Mouse (Mus musculus) adrenal gland, adult 2 months (tissue): Measurements from ENCODE around the gene Mrpl34. TPM values are rescaled to one million over a fixed set of nuclear protein-coding genes. Genes with fewer than 3 reads are reported as not detected.

ENCODE experiments used
- DNase-seq: peaks from one replicate; pipeline ENCODE4 v3.0.0; 2021
- polyA plus RNA-seq: library from polyadenylated mRNA; depleted of rRNA; stranded (reverse); fragments of >200 nt; gene quantifications from 2 replicates; pipeline ENCODE4 v1.2.3, GENCODE M21; 2012
- total RNA-seq, 2 experiments: library from RNA; stranded (reverse); gene quantifications; 2 replicates each; pipeline ENCODE4 v1.2.3; 2021

The Mrpl34 gene
- total and polyA plus RNA-seq, 3 experiments: 130 to 230 (median 133) TPM

GRCm38 (mm10) chr8:71468916-71469315, 4.2 kb downstream of the Mrpl34 start, which contains the start of gene Dda1:
Dda1 (plus strand) TSS chr8:71469199.
- peak; percentile 99 for DNase-seq

GRCm38 (mm10) chr8:71469411-71469810, 4.7 kb downstream of the Mrpl34 start:
- DNase-seq: no peak

DNA sequence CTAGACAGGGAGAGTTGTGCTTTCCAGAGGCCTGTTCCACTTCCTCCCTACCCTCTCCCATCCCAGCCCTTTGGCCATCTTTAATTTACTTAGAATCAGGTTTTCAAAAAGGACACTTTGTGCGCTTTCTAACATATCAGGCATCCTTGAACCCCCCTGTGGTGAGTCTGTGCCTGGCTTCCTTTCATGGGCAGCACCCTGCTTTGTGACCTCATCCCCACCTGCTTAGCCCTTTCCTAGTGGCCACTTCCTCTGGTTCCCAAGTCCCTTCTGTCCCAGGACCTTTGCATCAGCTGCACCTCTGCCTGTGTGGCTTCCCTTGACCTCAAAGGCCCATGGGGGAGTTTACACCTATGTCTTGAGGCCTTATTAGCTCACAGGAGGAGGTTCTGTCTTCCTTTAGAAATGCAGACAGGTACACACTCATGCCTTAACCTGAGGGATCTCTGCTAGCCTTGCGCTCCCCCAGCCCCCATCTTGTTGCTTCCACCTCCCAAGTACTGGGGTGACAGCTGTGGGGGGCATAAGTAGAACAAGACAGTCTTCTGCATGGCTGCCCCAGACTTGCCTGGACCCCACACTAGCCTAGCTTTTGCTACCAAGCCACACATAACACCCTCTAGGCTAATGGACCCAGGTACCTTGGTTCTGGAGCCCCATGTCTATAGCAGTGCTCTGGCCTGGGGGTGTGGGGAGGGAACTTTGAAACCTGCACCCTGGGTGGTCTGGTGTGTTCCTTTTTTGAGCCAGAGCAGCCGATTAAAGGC, 5.6 kb downstream of the Mrpl34 start:
- DNase-seq: no peak

- DNase-seq: no peak
Measured at GRCm38 (mm10) chr8:71470913-71471255, 6.1 kb downstream of the Mrpl34 start.

- DNase-seq: no peak
Measured at GRCm38 (mm10) chr8:71471861-71472260, 7.1 kb downstream of the Mrpl34 start.

DNA sequence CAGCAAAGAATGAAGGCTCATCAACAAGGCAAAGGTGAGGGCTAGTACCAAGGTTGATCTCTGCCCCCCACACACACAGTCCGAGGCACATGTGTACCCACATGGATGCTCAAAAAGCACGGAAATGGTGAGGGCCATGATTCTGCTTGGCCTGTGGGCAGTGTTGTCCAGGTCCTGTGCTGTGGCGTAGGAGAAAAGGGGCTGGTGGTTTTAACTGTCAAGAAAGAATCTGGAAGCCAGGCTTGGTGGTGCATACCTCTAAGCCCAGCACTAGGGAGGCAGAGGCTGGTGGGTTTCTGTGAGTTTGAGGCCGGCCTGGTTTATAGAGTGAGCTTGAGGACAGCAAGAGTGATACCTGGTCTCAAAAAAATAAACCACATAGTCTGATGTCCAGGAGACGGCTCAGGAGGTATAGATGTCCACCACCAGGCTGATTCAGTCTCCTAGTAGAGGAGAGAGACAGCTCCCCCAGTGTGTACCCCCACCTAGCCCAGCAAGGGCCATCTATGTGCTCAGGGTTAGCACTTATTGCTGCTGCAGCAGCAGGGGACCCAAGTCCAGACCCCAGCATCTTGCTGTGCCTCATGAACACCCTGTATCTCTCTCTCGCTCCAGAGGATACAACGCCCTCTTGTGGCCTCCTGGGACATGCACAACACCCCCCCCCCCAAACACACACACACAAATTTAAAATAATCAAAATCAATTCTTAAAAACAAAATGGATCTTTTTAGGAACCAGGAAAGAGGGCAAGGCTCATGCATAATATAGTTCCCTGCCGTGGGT, 8.0 kb downstream of the Mrpl34 start:
- DNase-seq: no peak

DNA sequence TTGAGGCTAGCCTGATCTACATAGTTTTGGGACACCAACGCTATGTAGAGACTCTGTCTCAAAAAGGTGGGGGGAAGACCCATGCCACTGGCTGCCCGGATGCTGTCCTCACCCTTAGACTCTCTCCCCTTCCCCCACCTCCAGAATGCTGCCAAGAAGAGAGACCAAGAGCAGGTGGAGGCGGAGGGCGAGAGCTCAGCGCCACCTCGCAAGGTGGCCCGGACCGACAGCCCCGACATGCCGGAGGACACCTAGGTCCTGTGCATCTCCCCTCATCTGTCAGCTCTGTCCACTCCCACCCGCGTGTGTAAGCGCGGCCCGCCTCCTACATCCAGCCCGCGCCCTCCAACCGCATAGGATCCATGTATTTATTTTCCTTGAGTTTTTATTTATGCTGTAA, 9.6 kb downstream of the Mrpl34 start:
- DNase-seq: no peak

GRCm38 (mm10) chr8:71474785-71475701, 10.3 kb downstream of the Mrpl34 start:
- no peak for DNase-seq

DNA sequence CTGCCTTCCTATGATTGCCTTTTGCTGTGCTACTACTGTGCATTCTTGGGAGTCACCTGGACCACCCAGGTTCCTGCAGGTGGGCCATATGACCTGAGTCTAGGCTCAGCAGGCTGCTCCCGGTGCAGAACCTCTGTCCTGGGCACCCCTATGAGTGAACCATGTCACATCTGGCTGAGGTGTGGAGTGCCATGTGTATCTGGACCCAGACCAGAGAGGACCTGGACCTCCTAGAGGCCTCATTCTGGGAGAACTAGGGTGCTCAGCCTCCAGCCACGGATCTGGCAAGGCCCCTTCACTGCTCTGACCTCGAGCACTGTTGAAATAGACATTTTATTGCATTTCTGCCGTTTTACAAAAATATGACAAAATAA, 10.9 kb downstream of the Mrpl34 start:
- no peak for DNase-seq

DNA sequence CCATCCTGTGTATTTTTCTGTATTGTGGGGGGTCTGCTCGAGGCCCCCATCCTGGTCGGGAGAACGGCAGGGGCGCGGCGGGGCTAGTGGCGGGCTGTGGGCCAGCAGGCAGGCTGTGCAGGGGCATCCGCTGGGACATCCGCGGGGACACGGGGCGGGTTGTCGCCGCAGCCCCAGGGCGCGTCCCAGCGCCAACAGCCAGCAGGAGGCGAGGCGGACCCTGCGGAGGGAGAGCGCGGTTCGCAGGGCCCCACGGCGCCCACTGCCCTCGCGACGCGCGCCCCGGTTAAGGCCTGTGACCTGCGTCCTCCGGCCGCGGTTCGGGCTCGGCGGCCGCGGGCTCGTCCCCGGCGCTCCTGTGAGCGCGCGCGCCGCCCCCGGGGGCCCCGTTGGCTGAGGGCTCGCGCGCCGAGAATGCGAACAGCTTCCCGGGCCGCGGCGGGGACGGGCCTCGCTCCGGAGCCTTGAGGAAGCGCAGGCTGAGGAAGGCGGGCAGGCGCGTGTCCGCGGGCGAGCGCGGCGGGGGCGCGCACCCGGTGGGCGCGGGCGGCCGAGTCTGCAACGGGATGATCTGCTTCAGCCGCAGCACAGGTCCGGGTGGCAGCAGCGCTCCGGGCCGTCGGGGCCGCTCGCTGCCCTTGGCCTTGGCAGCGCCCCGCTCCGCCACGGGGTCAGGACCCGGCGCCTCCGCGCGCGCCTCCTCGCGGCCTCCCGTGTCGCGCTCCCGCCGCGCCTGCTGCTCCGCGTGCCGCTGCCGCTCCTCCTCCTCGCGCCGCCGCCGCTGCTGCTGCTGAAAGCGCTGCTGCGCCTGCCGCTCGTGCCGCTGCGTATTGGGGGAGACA, 11.6 kb downstream of the Mrpl34 start:
- peak; percentile 94 for DNase-seq

- no peak for DNase-seq
Measured at GRCm38 (mm10) chr8:71477196-71477845, 12.6 kb downstream of the Mrpl34 start.

- DNase-seq: no peak
Measured at GRCm38 (mm10) chr8:71478943-71479342, 14.2 kb downstream of the Mrpl34 start.

GRCm38 (mm10) chr8:71483932-71484331, 19.2 kb downstream of the Mrpl34 start:
- DNase-seq: no peak

DNA sequence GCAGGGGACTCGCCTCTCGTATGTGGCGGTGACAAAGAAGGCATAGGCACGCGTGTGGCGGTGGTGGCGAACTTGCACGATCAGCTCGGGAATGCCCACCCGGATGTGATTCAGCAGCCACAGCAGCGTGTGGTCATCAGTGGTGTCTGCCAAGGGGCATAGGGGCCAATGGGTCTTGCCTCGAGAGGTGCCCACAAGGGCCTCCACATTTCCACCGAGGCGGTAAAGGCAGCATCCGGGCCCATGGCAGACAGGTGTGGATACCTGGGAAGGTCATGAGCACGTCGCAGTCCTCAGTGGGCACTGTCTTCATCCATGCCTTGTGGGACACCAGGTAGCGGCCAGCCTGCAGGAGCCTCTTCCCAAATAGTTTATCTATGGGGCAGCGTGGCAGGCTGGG, 20.0 kb downstream of the Mrpl34 start:
- no peak for DNase-seq

DNA sequence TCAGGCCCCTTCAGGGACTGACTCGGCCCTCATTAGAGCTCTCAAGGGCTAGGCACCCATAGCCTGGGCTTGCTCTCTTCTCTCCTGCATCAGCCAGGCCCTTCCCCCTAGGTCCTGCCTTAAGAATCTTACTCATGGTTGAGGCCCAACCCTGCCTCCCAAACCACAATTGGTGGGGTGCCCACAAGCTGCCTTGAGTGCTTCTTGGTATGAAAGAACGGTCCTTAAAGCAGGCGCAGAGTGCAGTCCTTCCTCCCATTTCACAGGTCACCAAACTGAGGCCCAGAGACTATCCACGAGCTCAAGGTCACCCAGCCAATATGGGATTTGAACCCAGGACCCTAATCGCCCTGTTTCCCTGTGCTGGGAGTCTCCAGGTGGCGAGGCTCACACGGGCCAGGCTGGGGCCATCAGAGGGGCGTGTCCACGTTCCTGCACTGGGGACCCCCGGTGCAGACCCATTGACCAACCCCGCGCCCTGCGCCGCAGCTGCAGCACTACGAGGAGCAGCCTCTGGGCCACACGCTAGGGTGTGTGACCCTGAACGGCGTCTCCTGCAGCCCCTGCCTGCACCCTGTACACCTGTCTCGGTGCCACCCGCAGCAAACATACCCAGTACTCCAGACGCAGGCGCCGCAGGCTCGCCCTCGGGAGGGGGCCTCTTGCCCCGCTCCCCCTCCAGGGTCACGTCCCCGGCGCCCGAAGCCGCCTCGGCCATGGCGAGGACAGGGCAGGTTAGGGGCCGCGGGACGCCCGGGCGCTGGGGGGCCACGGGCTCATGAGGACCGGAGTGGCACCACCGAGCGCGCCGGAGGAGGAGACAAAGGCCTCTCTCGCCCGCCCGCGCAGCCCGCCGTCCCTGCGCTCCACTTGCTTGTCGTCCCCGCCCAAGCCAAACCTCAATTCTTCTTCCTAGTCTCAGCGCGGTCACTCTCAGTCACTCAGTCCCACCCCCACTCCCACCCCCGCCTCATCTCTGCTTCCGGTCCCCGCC, 20.7 kb downstream of the Mrpl34 start, which contains the start of gene Ano8:
Gene Ano8, minus strand, starts transcription at position 822 of the 994 bp plus-strand sequence.
- DNase-seq: peak; percentile 92

DNA sequence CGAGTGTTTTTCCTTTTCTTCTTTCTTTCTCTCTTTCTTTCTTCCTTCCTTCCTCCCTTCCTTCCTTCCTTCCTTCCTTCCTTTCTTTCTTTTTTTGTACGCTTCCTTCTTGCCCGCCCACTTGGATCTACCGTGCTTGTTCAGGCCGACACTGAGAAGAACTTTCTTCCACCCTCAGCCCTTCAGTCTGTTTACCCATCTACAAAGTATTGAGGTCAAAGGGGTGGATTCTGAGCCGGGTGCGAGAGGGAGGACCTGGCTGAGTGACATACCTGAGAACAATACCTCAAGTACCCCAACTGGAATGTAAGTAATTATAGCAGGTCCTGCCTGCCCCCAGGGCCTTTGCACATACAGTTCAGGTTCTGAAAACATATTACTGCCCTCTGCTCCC, 21.4 kb downstream of the Mrpl34 start:
- no peak for DNase-seq

DNA sequence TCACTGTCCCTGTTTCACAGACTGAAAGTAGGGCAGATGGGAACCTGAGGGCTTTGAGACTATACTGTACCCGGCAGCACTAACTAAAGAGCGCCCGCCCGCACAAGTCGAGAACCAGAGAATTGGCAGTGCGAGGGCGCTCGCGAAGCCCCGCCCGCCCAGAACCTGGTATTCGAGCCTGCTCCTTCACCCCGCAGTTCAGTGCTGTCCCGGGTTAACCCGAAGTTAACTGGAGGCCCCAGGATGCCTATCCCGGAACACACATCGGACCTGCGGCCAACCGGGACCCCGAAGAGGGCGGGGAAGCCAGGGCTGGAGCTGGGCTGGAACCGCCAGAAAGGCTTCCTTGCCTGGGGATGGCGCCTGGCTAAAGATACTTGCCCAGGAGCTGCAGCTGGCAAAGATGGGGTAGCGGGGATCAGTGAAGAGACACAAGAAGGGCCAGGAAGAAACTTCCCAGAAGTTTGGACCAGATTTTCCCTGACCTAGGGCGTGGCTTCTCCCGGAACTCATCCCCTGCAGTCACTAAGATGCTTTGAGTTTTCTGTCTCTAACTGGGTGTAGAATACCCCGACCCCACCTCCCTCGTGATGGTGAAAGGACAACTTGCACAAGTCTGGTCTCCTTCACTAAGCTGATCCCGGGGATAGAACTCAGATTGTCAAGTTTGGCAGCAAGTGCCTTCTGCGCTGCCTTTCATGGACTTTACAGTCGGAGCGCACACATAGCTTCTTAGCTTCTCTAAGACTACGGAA, 23.1 kb downstream of the Mrpl34 start, which contains the start of gene Gtpbp3:
Gene Gtpbp3, plus strand, starts transcription at position 413 of the 755 bp plus-strand sequence.
- DNase-seq: peak; percentile 90

DNA sequence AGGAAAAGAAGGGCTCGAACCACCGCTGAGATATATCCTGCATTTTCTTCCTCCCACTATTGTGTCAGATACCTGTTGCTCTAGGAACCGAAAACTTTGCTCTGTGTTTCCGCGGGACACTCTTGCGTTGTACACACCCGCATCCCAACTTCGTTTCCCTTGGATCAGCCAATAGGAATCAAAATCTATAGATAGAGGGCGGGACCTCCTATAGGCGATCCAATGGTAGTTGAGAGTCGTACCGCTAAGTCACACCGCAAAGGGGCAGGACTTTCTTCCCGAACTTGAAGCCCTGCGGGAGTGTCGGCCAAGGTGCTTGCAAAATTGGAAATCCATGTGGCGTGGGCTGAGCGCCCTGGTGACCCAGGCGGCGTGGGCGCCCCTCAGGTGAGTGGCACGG, 23.7 kb downstream of the Mrpl34 start:
- DNase-seq: peak; percentile 92

GRCm38 (mm10) chr8:71495039-71495438, 30.3 kb downstream of the Mrpl34 start:
- peak; percentile 91 for DNase-seq
